Mouse (Mus musculus) left cerebral cortex, postnatal 10 days (tissue): ENCODE measurements around the gene Olfr444. TPM values are rescaled to one million over a fixed set of nuclear protein-coding genes. Genes with fewer than 3 reads are reported as not detected.

Experiments
- DNase-seq, 2 experiments: peaks; one replicate each; pipeline ENCODE4 v3.0.0; 2021 to 2022; ENCODE audit warnings: low spot score in 2 of 2, mixed read lengths in 1 of 2; ENCODE audit errors: extremely low spot score in 1 of 2
- intact Hi-C: fragments of 180-260 bp; cut with DNase I; formaldehyde crosslinking; loops from one replicate; pipeline ENCODE4 v1.15.1; 2025
- total RNA-seq, 2 experiments: library from RNA; stranded (reverse); gene quantifications; 2 replicates each; pipeline ENCODE4 v1.2.3; 2021

The Olfr444 gene
- total RNA-seq: not detected

DNA sequence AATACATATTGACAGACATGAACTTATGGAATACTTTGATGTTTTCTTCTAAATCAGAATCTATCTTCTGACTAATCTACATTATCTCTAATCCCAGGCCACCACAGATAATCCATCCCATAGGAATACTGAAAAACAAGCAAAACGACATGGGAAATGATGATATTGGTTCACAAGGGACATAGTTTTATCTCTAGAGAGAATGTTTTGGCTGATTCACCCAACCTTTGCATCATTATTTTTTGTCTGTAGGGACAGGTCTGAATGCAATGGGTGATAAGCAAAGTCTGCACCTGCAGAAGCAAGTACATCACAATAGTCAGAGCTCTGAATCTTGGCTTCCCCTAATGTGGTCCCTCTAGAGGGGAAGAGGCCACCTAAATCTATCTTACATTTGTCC is at the start of gene Olfr444:
Olfr444 (plus strand) TSS at position 301 of the 400 bp plus-strand sequence.
- intact Hi-C loops: no loop called here

GRCm38 (mm10) chr6:42900345-42900744 is 48.5 kb upstream of the Olfr444 start:
- no peak for DNase-seq
- intact Hi-C loops: no loop called here

More for the DNA sequence above, at the start of gene Olfr444:
- no peak for DNase-seq

GRCm38 (mm10) chr6:42908578-42908977 is 40.3 kb upstream of the Olfr444 start, which contains the start of gene Olfr447:
Gene Olfr447 (plus strand): TSS chr6:42908878.
- no peak for DNase-seq
- intact Hi-C loops: no loop called here

GRCm38 (mm10) chr6:42921077-42921476 is 27.8 kb upstream of the Olfr444 start, which contains the start of gene Olfr446:
Gene Olfr446 (plus strand): TSS chr6:42921377.
- no peak for DNase-seq
- intact Hi-C loops: no loop called here

GRCm38 (mm10) chr6:42980377-42980776 is 31.5 kb downstream of the Olfr444 start:
- intact Hi-C loops: no loop called here
- DNase-seq: no peak

Other genes starting within 250 kb of the Olfr444 start
- gene Tcaf1, start 239.0 kb upstream of the Olfr444 start, total RNA-seq: 100 to 1,000 TPM; 265 to 270 TPM
- not detected for gene Olfr453, start 209.7 kb upstream of the Olfr444 start, total RNA-seq
- not detected for gene Olfr38, start 192.7 kb upstream of the Olfr444 start, total RNA-seq
- not detected for gene Olfr452, start 164.0 kb upstream of the Olfr444 start, total RNA-seq
- gene Olfr450, start 137.1 kb upstream of the Olfr444 start, total RNA-seq: not detected
- not detected for gene Olfr449, start 114.7 kb upstream of the Olfr444 start, total RNA-seq
- not detected for gene Olfr448, start 58.6 kb upstream of the Olfr444 start, total RNA-seq
- not detected for gene Olfr447, start 40.2 kb upstream of the Olfr444 start, total RNA-seq
- not detected for gene Olfr446, start 27.7 kb upstream of the Olfr444 start, total RNA-seq
- under 1 TPM in 1 of 2 experiments, not detected in 1; 0.14 TPM for gene Olfr441, start 157.3 kb downstream of the Olfr444 start, total RNA-seq
- not detected for gene Olfr237-ps1, start 197.5 kb downstream of the Olfr444 start, total RNA-seq
- not detected for gene Olfr437, start 214.2 kb downstream of the Olfr444 start, total RNA-seq
- not detected for gene Olfr13, start 223.1 kb downstream of the Olfr444 start, total RNA-seq
- gene Olfr435, start 248.1 kb downstream of the Olfr444 start, total RNA-seq: not detected